Mouse (Mus musculus) brain, embryonic 14.5 days (tissue): ENCODE results near the gene Khdc3.

ENCODE experiments used
- CTCF ChIP-seq: fragments of 200-500 bp; IDR thresholded peaks from 2 replicates; pipeline ENCODE4 v1.5.1; 2012; ENCODE audit warnings: inconsistent platforms, mild to moderate bottlenecking, moderate library complexity, borderline replicate concordance; ENCODE audit not compliant: insufficient read depth, insufficient read length; ENCODE audit errors: extremely low read depth
- POLR2A ChIP-seq: fragments of 200-500 bp; IDR thresholded peaks from 2 replicates; pipeline ENCODE4 v1.6.1; 2012; ENCODE audit warnings: mild to moderate bottlenecking, inconsistent platforms, borderline replicate concordance; ENCODE audit not compliant: poor library complexity, insufficient read depth, insufficient read length, severe bottlenecking; ENCODE audit errors: extremely low read depth

GRCm38 (mm10) chr9:73087121-73087520 is 14.5 kb upstream of the Khdc3 start:
- TF ChIP-seq CTCF (no peak), POLR2A (no peak)
